Mouse (Mus musculus): ENCODE data around the gene Plk3.
"Not testable (repeated sequence)": the region's sequence is repeated elsewhere in the genome, so short reads cannot be mapped to it uniquely, and the experiment has no call there.

Gene Plk3

DNA sequence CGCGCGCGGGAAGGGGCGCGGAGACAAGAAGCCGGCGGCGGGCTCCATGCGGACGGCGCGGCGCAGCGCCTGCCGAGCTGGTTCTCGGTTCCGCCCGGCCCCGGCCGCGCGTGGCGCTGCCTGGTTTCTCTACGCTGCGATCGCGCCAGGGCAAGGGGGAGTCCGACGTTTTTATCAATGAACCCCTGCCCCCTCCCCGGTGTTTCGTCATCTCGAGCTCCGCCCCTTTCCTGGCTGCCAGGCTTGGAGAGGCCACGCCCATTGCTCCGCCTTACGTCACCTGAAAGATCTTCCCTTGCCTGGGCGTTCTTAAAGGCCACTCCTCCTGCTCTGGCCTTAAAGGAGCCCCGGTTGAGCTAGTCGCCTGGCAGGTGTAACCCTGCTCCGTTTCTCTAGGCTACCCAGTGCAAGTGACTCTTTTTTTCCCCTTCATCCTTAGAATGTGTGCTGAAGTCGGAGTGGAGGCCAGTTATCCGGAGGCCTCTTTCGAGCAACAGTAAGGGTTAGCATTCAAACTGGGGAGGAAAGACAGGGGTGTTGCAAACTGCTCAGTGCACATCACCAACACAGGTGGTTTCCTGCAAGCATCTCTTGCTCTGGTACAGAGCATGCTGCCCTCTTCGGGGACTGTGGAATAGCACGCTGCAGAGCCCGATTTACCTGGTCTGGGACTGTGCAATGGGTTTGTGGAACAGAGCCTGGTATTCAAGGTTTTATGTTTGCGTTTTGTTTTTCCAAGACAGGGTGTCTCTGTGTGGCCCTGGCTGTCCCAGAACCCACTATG is at the start of gene Plk3:
Plk3 (minus strand) TSS at position 147 of the 784 bp plus-strand sequence.
- in situ Hi-C loops (cut with MboI; ENCODE audit: low pct_unique_long_range_greater_than_20kb in 1 of 2, low sequenced_read_pairs in 2 of 2, unreplicated experiment in 1 of 2), result loop anchor here (25.0 kb wide), 2 partner anchors 297 to 322 kb away; partner anchors contain the start of genes Hpdl (in 1 of the 2), Mutyh (in 1 of the 2) and Toe1 (in 1 of the 2)

DNA sequence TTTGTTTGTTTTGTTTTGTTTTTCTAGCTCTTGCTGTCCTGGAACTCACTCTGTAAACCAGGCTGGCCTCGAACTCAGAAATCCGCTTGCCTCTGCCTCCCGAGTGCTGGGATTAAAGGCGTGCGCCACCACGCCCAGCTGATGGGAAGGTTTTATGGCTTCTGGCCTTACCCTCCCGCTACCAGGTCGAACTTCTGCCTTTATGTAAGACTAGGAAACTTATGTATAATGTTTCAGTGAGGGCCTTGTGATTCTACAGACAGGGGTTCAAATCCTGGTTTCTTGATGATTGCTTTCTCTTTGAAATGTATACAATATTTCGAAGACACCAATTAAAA is 49.0 kb upstream of the Plk3 start:
- in situ Hi-C loops (cut with MboI; ENCODE audit: low pct_unique_long_range_greater_than_20kb in 1 of 2, low sequenced_read_pairs in 2 of 2, unreplicated experiment in 1 of 2), result not testable (repeated sequence)

DNA sequence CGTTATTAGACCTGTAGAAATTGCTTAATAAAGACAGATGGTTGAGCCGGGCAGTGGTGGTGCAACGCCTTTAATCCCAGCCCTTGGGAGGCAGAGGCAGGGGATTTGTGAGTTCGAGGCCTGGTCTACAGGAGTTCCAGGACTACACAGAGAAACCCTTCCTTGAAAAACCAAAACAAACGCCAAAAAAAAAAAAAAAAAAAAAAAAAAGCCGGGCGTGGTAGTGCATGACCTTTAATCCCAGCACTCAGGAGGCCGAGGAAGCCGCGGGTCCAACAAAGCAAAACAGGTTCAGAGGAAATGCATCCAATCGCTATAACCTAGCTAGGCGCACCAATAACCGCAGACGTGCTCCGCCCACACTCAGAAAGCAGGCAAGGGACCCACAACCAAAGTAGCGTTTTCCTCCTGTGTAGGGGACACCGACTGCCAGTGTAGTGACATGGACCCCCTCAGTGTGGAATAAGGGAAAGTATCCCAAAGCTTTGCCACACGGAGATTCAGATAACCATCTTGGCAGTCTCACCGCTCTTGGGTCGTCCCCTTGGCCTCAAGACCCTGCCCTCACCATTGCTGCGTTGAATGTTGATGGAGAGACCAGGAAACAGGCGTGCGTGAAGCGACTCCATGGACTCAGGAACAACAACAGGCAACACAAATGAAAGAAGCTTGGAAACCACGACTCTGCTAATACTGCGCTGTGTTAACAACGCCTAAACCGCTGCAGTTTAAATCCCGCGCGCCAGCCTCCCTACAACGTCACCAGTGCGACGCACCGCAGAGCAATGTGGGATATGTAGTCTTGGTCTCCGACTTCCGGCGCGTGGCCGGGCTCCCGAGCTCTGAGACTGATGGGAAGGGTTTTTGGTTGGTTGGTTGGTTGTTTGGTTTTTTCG is 48.3 kb upstream of the Plk3 start, which contains the start of gene Kif2c:
Kif2c (minus strand) TSS at position 777 of the 896 bp plus-strand sequence.
- in situ Hi-C loops (cut with MboI; ENCODE audit: low pct_unique_long_range_greater_than_20kb in 1 of 2, low sequenced_read_pairs in 2 of 2, unreplicated experiment in 1 of 2), result no loop called here

DNA sequence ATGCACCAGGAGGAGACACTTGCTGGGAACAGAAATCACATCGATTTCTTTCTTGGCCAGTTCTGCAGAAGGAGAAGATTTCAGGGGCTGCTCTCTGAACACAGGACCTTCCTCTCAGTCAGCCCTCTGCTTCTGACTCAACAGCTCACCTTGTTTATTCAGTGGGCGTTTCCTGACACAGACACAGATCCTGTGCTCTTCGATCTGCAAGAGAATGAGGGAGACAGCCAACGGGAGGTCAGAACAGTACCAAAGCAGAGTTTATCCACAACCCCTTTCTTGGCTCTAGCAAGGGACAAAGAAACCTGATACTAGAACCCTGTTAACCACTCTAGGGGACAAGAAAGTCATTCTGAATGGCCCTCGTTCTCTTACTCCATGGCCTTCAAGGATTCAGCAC is 36.2 kb upstream of the Plk3 start:
- in situ Hi-C loops (cut with MboI; ENCODE audit: low pct_unique_long_range_greater_than_20kb in 1 of 2, low sequenced_read_pairs in 2 of 2, unreplicated experiment in 1 of 2), result no loop called here

DNA sequence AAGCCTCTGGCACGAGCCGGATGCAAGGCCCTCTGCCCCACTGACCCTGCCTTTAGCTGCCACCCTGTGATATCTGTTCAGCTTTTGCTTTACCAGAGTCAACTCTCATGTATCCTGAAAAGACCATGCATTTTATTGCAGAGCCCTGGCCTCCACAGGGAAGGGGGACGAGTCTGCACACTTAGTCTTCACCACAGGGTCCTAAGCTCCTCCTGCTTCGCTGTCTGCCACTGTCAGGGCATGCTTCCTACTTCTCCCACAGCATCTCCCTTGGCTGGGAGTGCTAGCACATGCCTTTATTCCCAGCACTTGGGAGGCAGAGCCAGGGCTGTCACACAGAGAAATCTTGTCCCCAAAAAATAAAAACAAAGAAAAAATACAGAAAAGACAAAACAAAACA is 27.4 kb upstream of the Plk3 start:
- in situ Hi-C loops (cut with MboI; ENCODE audit: low pct_unique_long_range_greater_than_20kb in 1 of 2, low sequenced_read_pairs in 2 of 2, unreplicated experiment in 1 of 2), result no loop called here

DNA sequence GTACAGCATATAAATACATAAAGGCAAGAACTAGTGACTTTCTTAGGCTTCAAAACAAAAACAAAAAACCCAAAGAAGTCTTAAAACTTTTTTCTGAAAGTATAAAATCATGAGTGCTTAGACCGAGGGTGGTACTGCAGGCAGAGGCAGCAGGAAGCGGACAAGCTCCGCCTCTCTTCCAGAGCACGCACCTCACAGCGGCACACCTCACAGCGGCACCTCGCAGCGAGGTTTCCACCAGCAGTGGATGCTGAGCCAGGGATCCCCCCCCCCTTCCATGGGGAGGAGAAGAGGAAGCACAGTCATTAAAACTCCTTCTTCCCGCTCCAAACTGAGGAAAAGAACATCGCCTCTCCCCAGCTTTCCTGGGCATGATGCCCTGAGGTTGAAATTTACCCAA is 25.9 kb upstream of the Plk3 start:
- in situ Hi-C loops (cut with MboI; ENCODE audit: low pct_unique_long_range_greater_than_20kb in 1 of 2, low sequenced_read_pairs in 2 of 2, unreplicated experiment in 1 of 2), result no loop called here

DNA sequence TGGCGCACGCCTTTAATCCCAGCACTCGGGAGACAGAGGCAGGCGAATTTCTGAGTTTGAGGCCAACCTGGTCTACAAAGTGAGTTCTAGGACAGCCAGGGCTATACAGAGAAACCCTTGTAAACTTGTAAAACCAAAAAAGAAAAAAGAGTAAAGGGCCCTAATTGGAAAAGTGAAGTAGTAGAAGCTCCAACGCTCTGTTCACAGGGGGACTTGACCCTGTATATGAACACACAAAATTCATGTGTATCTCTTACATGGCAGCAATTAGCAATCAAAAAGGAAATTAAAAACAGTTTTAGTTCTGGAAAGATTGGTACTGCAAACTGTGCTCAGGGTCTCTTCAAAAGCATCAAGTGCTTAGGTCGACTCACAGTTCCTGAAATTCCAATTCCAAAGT is 22.6 kb upstream of the Plk3 start:
- in situ Hi-C loops (cut with MboI; ENCODE audit: low pct_unique_long_range_greater_than_20kb in 1 of 2, low sequenced_read_pairs in 2 of 2, unreplicated experiment in 1 of 2), result no loop called here

DNA sequence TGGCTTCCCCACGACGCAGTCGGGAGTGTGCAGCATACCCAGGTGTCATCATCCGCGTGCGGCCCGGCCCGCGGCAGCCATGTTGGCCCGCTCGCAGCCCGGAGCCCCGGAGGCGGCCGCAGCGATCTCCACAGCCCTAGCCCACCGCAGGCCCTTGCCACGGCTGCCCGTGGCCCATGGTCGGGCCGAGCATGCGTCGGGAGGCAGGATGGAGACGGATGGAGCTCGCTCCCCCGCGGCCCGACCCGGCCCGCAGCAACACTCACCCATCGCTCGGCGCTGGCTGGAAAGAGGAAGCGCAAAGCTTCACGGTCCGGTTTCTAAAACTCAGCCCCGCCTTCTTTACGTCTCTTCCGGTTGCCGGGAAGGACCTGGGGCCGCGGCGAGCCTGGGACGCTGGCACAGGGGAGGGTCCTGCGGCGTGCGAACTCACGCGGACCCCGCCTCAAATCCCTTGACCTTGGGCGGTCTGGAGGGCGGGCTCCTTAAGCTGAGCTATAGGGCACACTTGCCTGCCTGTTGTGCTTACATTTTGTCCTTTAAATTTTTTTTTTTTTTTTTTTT is 22.1 kb upstream of the Plk3 start, which contains the start of gene Rps8:
Rps8 (minus strand) TSS at position 452 of the 564 bp plus-strand sequence.
- in situ Hi-C loops (cut with MboI; ENCODE audit: low pct_unique_long_range_greater_than_20kb in 1 of 2, low sequenced_read_pairs in 2 of 2, unreplicated experiment in 1 of 2), result no loop called here

DNA sequence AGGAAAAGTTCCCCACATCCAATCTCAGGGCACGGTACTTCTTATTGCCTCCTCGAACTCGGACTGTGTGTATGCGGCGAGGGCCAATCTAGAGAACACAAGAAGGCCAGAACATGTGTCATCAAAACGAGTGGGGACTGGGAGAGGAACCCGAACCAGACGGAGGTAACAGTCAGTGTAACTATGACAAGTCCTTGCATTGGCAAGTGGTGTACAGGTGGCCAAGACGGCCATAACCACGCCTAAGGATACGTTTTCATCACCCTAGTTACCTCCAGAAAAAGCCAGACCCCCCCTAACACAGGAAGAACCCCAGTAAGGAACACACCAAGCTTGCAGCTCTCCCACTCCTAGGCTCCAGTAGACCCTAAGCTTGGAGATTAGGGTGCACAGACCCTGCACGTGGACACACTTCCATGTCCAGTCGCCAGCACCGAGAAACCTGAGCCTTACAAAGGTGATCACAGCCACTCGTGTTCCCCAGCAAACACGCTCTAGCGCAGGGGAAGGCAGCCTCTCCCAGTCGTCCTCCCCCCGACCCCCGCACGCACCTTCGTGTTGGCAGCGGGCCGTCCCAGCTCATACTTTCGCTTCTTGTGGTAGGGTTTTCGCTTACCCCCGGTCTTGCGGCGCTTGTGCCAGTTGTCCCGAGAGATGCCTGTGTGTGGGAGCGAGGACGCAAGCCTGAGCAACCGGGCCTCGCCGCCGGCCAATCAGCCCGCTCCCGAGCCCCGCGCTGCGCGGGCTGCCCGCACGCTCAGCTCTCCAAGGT is 21.4 kb upstream of the Plk3 start:
- in situ Hi-C loops (cut with MboI; ENCODE audit: low pct_unique_long_range_greater_than_20kb in 1 of 2, low sequenced_read_pairs in 2 of 2, unreplicated experiment in 1 of 2), result no loop called here

DNA sequence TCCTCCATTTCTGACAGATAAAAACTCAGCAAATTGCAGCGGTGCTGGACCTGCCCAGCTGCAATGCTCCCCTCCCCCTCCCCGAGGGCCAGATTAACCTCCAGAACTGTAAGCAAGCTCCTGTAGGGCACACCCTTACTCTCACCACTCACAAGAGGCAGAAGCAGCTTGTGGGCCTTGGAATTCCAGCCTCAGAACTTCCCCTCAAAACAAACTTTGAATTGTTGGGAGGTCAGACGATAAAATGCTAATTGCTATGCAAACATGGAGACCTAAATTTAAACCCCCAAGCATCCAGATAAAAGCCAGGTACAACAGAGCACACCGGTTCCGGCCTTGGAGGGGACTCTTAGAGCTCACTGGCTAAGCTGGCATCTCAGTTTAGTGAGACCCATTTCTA is 19.0 kb upstream of the Plk3 start:
- in situ Hi-C loops (cut with MboI; ENCODE audit: low pct_unique_long_range_greater_than_20kb in 1 of 2, low sequenced_read_pairs in 2 of 2, unreplicated experiment in 1 of 2), result no loop called here

DNA sequence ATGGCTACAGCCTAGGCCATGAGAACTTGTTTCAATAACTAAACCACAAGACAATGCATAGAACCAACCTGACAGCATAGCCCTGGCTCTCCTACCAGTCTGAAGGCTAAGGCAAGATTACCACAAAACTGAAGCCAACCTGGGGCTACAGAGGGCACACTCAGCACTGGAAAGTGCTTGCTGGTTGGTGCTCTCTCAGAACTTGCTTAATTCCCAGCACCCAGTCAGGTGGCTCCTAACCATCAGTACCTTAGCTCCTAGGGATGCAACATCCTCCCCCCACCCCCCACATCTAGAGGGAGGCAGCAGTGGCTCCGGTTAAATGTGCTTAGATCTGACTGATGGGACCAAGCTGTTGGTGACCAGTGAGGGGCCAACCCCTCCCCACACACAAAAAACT is 17.7 kb upstream of the Plk3 start:
- in situ Hi-C loops (cut with MboI; ENCODE audit: low pct_unique_long_range_greater_than_20kb in 1 of 2, low sequenced_read_pairs in 2 of 2, unreplicated experiment in 1 of 2), result no loop called here

DNA sequence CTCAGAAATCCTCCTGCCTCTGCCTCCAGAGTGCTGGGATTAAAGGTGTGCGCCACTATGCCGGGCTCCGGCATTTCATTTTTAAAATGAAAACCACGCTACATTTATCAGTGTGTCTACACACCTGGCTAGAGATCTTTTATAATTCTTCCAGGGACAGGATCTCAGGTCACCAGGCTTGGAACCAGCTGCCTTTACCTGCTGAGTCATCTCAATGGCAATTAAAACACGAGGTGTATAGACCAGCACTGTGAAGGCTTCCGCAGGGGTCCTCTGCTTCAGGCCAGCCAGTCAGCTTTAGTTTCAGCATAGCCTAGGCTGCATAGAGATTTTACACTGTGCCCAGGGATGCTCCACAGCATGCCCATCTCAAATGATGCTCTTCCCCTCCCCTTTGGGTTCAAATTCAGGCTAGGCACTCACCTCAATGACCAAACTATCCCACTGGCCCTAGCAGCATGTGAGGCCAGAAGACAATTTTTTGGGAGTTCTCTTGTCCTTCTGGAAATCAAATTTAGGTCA is 16.5 kb upstream of the Plk3 start:
- in situ Hi-C loops (cut with MboI; ENCODE audit: low pct_unique_long_range_greater_than_20kb in 1 of 2, low sequenced_read_pairs in 2 of 2, unreplicated experiment in 1 of 2), result no loop called here

DNA sequence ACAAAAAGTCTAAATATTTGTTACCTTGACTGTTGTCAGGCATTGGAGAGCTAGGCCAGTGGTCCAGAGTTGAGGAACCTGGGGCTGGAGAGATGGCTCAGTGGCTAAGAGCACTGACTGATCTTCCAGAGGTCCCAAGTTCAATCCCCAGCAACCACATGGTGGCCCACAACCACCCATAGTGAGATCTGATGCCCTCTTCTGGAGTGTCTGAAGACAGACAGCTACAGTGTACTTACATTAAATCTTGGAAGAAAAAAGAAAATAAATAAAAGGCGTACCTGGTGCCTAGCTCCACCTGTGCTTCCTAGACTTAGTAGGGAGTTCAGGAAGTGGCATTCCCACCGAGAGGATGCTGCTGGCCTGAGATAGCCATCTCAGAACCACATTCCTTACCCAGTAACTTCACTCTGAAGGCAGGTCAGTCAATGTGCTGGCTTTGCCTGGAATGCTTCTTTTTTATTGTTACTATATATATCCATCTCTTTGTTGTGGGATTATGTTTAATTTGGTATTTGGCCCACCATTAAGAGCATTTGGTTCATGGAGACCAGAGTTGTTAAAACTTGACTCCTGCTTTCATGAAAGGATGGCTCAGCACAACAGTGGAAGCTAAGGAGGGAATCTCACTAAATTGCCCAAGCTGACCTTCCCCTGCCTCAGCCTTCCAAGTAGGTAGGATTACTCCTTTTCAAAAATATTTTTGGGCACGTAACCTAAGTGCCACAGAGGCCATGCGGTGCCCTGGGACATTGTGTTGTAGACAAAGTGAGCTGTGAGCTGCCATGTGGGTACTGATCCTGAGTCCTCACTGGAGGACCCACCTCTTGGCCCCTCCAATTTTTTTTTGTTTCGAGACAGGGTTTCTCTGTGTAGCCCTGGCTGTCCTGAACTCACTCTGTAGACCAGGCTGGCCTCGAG is 15.8 kb upstream of the Plk3 start:
- in situ Hi-C loops (cut with MboI; ENCODE audit: low pct_unique_long_range_greater_than_20kb in 1 of 2, low sequenced_read_pairs in 2 of 2, unreplicated experiment in 1 of 2), result loop anchor here (25.0 kb wide), 2 partner anchors 312 to 337 kb away; partner anchors contain the start of genes Hpdl (in 1 of the 2), Mutyh (in 1 of the 2) and Toe1 (in 1 of the 2)

DNA sequence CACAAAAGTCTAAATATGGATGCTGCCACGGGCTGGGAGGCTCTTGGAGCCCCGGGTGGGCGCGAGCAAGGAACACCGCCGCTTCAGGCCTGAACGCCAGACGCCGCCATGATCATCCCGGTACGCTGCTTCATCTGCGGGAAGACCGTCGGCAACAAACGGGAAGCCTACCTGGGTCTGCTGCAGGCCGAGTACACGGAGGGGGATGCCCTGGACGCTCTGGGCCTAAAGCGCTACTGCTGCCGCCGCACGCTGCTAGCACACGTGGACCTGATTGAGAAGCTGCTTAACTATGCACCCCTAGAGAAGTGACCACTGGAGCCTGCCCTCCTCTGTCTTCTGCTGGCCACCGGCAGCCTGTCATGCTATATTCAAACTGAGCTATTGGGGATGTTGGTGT is 15.1 kb upstream of the Plk3 start:
- in situ Hi-C loops (cut with MboI; ENCODE audit: low pct_unique_long_range_greater_than_20kb in 1 of 2, low sequenced_read_pairs in 2 of 2, unreplicated experiment in 1 of 2), result loop anchor here (25.0 kb wide), 2 partner anchors 312 to 337 kb away; partner anchors contain the start of genes Hpdl (in 1 of the 2), Mutyh (in 1 of the 2) and Toe1 (in 1 of the 2)

DNA sequence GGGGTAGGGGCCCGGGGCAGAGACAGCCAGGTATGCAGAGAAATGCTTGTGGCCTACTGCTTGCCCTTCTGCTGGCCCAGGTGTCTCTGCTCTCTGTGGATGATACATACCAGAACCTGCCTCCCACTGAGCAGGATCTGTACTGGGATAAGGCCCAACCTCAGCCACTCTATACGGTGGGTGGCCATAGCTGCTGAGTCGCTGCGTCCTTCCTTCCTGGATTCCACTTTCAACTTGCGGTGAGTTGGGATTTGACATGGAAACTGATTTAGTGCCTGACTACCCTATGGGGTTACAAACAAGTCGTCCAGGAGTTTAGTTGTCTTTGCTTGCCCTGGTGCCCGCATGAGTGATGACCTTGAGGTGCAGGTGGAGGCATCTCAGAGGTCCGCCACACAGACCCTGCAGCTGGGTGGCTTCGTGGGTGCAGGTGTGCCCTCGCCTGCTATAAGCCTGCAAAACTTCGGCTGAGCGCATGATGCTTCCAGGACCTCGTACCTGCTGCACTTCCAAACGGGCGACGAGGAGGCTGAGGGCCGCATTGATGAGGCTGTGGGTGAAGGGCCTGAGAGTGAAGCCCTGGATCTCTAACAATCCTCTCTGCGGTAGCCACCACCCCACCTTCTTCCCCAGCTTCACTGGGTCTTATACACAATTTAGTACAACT is 14.4 kb upstream of the Plk3 start:
- in situ Hi-C loops (cut with MboI; ENCODE audit: low pct_unique_long_range_greater_than_20kb in 1 of 2, low sequenced_read_pairs in 2 of 2, unreplicated experiment in 1 of 2), result loop anchor here (25.0 kb wide), 2 partner anchors 311 to 336 kb away; partner anchors contain the start of genes Hpdl (in 1 of the 2), Mutyh (in 1 of the 2) and Toe1 (in 1 of the 2)

DNA sequence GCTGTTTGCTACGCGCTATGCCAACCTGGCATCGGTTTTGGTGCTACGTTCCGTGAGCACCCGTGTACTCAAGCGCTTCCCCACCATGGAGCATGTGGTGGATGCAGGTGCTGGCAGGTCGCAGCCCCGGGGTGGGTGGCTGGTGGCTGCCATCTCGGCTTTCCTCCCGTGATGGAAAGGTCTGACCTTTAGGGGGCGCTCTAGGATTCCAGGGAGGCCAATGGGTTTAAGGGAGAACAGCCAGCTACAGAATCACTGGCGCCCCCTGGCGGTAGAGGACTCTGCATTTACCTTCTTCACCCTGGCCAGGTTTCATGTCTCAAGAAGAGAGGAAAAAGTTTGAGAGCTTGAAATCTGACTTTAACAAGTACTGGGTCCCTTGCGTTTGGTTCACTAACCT is 12.4 kb upstream of the Plk3 start:
- in situ Hi-C loops (cut with MboI; ENCODE audit: low pct_unique_long_range_greater_than_20kb in 1 of 2, low sequenced_read_pairs in 2 of 2, unreplicated experiment in 1 of 2), result loop anchor here (25.0 kb wide), 2 partner anchors 309 to 334 kb away; partner anchors contain the start of genes Hpdl (in 1 of the 2), Mutyh (in 1 of the 2) and Toe1 (in 1 of the 2)

Data from mouse embryonic stem cell (cell line).